Mouse (Mus musculus) natural killer cell, adult 2 months (primary cell): ENCODE results near the gene Eif2b2.

Source experiments
- DNase-seq, 2 experiments: peaks; one replicate each; pipeline ENCODE4 v3.0.0; 2022; ENCODE audit warnings: low spot score in 2 of 2

The Eif2b2 gene

DNA sequence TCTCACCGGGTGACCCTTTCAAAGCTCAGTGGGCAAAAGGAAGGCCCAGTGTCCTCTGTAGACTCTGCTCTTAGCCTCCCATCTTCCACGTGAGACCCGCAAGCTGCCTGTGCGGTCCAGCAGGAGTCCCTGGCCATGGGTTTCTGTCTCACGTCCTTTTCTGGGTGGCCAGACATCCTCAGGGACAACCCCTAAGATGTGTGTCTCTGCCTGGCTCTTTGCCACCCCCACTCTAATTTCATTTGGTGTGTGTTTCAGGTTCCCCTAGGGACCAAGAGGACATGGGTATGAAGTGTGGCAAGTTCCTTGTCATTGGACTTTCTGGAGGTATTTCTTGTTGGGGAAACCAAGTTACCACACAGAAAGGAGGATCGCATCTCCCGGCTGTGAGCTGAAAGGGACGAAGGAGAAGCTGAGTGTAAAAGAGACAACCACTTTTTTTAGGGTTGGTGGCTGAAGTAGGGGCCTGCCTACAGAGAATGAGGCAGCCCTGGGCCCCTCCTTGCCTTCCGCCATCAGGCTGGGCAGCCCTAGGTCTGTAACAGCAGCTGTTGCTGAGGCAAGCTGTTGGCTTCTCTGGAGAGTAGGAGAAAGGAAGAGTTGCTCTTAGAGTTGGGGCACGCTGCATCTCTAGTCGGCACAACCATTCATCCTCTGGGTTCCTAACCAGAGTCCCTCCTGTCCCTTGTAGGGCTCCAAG, 25.2 kb upstream of the Eif2b2 start:
- DNase-seq = no peak

DNA sequence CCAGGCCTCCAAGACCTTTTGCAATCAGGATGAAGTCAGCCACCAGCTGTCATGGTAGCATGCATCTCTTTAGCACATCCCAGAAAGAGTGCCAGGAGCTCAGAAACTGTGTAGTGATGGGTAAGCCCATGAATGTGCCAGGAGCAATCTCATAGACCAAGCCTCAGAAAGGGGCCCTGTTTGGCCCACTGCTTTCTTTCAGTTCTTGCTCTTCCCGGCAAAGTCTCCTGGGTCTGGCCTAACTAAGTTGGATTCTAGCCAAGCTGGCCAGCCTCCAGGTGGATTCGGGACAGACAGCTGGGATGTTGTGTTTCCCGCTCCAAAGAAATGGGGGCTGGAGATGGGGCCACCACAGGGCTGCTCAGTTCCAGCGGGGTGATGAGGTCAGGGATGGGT, 24.7 kb upstream of the Eif2b2 start:
- DNase-seq = no peak

DNA sequence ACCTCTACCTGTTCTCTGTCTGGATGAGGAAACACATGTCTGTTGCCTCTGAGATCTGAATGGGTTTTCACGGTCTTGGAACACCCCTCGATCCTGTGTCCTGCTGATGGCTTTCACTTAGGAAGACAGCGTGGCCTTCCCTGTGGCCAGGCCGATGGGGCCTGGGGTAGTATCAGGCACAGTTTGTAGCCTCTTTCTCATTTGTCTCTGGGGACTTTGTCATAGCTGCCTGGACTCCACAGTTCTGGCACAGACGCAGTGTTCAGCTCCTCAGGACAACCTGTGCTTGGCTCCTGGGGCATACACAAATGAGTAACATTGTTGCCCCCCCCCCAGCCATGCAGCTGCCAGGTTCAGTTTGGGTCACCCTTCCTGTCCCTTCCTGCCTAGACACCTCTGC, 24.2 kb upstream of the Eif2b2 start:
- no peak for DNase-seq

DNA sequence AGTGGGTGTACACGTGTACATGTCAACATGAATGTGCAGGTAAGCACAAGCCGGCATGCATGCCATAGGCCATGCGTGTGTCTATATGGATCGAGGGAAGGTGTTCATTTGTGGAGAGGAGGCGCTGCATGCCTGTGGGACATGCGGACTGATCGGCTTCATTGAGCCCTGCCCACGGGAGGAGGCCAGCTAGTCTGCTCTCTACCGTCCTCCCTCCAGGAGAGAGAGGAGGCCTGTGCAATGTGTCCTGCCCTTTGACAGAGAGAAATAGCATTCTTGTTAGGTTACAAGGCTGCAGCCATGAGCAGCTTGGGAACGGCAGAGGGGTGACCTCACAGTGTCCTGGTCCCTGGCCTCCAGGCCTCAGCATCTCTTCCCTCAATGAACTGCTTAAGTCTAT, 23.1 kb upstream of the Eif2b2 start:
- no peak for DNase-seq

DNA sequence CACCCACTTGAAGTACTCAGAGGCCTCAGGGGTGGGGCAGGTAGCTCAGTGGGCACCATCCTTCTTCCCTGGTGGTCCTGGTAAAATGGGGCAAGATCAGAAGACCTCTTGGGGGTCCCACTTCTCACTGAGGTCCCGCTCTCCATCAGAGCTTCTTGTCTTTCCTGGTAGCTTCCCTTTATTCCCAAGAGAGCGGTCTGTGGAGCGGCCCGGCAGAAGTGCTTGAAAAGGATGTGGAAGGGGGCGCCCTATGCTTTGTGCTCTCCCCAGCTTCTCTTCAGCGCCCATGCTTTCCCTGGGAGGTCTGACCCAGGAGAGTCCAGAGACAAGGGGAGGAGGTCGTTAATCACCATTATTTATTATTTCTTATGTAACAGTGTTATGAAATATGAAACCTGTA, 21.9 kb upstream of the Eif2b2 start:
- no peak for DNase-seq

DNA sequence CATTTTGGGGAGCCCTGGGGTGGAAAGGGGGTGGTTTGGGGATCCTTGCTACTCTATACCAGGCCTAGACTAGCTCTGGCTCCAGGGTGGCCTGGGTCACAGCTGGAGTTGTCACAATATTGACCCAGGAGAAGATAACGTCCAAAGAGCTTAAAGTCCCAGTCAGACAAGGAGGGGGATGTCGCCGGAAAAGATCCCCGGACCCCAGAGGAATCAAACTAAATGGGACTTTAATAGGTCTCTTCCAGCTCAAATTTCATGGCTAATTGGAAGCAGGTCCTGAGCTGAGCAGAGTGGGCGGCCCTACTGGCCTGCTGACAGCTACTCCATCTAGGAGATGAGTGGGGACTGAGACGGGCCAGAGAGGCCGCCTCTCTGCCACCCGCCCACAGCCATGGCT, 21.3 kb upstream of the Eif2b2 start:
- DNase-seq = no peak

DNA sequence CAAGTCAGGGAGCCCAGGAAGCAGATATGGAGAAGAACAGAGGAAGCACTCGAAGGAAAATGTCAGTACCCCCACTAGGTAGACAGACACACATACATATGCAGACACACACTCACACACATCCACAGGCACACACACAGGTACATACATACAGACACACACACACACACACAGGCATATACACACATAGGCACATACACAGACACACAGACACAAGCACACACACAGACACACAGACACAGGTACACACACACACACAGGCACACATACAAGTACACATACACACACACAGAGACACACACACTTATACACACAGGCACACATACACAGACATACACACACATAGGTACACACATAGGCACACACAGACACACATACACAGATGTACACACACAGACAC, 19.3 kb upstream of the Eif2b2 start:
- DNase-seq = no peak

DNA sequence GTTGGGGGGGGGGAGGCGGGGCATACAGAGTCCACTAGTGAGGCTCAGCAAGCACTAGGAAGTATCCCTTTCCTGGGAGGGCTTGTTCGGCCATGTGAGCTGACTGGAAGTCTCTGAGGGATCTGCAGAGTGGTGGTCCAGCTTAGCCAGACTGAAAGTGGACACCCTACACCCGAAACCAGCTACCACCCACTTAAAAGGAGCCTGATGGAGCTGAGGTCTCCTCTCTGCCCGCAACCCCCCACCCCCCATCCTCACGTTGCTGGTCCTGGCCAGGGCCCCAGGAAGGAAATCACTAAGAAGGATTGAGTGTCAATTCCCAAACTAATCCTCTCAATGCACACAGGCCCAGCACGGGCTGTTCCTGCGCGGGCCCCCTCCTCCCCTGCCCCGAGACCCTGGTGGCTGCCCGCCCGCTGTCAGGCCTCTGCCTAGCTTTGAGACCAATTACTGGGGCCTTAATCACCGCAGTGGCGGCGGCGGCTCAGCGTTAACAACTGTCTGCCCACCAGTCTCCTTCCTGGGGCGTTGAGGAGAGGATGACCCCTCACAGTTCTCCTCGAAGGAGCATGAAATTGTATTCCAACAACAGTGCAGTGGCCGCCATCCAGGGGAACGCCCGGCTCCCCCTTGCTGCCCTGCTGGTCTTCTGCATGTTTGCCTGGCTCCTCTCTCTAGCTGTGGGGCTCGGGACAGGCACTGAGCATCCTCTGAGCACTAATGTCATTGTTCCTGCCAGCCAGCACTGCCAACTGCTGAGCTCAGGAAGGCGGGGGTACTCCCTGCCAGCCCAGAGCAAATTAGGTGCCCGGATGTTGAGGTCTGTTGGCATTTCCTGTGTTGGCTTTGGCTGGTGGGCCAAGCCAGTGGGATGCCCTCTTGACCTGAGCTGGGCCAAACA, 18.1 kb upstream of the Eif2b2 start:
- no peak for DNase-seq

DNA sequence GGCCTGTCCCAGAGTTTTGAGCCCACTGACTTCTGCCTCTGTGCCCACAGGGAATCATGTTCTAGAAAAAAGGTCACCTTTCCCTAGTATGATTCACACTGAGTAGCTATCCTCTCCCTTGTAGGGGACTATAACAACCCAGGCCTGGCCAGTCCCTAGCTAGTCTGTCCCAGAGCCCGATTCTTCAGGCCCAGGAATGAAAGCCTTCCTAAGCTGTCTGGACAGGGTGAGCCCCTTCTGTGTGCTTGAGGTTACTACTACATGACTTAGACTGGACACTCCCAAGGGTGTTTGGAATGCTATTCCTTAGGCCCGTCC, 17.5 kb upstream of the Eif2b2 start:
- DNase-seq = no peak

DNA sequence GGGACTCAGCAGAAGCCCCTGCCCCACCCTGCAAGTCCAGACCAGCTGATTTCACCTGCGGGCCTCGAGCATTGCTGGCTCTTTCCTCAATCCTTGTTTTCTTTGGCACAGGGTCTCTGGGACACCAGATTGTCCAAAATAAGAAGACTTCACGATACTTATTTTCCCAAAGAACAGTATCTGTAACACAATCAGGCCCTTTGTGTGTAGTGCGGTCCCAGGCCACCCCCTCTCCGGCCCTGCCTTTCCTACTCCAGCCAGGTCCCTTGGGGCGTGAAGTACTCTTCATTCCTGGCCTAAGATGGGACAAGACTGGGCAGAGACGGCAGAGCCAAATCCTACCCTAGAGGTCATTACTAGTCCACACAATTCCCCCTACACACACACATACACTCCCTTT, 17.1 kb upstream of the Eif2b2 start:
- no peak for DNase-seq

DNA sequence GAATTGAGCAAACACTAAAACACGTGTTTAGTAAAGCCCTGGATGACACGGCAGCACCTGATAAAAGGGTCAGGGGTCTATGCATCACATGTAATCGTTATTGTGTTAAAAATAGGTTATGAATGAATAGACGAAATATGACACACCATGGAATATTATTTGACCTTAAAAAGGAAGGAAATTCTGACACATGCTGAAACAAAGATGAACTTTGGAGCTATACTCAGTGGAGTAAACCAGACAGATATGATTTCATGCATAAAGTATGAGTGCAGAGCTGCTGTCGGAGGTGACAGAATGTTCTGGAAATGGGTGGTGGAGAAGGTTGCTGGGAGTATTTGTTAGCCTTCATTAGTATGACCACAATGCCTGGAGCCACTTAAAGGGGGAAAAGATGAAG, 15.6 kb upstream of the Eif2b2 start:
- no peak for DNase-seq

DNA sequence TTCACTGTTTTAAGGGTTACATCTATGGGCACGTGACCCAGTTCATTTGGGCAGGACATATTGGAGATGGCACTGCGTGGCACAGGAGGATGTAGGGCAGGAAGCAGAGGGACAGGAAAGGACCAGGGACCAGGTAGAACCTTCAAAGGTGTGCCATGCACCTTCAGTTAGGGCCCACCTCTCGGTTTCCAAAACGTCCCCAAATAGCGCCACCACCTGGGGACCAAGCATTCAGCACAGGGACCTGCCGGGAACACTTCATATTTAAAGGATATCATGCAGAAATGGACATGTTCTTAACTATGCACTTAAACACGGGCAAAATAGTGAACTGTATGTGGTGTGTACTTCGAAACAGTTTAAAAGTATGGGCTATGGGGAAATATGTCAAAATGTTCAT, 15.2 kb upstream of the Eif2b2 start:
- no peak for DNase-seq

DNA sequence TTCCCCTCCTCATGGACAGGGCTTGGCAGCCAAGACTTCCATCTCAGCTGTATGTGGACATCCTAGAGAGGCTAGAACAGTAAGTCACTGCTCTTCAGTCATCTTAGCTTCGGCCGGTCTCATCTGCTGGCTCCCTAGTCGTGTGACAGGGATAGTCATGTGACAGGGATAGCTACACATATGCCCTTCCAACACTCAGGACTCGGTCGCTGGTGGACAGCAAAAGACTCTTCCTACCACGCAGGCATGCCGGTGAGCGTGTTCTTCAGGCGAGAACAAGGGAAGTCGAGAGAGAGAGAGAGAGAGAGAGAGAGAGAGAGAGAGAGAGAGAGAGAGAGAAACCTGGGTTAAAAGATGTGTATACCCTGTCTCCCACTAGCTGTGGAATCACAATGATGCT, 13.9 kb upstream of the Eif2b2 start:
- DNase-seq = no peak

DNA sequence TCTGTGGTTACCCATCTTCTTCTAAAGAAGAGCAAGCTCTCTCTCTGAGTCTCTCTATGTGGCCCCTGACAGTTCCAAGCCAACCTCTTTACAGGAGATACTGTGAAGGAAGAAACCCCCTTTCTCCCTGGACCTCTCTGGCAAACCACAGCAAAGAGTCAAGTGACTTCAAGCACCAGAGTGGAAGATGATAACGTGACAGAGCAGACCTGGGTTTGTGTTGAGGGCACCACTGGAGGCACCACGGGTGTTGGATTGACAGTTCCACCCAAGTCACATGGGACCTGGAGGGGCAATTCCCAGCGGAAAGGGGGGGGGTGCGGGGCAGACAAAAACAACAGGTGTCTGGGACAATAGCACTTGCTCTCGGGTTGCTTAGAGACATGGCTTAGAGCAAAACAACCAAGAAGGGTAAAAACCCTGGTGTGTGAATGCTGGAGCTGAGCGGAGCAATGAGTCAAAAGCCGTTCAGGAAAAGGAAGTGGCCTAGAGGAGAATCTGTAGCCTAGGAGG, 10.5 kb upstream of the Eif2b2 start:
- DNase-seq = peak in 1 of 2 experiments; percentile 29

DNA sequence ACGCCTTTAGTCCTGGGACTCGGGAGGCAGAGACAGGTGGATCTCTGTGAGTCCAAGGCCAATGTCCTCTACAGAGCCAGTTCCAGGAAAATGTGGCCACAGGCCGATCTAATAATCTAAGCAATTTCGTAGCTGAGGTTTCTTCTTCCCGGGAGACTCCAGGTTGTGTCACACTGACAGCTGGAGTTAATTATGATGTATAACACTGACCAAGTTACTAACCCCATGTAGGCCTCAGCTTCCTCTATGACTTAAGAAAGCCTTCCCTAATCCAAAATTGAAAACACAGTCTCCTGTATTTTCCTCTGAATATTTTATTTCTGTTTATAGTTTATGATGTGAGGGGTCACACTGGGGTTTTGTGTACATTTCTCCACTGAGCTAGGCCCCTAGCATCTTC, 4.2 kb upstream of the Eif2b2 start:
- no peak for DNase-seq

DNA sequence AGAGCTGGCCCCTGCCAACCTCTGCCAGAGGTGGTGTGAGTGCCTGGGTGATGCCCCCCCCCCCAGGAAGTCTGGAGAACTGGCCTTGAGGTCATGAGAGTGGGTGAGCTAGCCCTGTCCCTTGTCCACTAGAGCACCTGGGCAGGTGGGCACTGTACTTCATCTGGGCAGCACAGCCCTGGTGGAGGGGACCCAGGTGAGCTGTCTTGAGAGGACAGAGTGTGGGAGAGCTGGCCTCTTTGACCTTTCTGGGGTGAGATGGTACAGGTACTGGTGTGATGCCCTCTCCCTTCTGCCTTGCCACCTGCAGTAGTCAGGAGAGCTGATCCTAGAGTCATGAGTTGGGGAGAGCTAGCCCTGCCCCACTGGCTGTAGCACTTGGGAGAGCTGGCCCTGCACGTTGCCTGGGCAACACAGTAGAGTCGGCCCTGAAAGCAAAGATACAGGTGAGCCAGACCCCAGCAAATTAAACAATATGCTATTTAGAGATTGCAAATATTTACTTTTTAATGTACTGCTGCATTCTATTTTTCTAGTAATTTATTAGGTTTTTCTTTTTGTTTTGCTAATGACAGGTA, 1.5 kb upstream of the Eif2b2 start:
- DNase-seq = no peak

DNA sequence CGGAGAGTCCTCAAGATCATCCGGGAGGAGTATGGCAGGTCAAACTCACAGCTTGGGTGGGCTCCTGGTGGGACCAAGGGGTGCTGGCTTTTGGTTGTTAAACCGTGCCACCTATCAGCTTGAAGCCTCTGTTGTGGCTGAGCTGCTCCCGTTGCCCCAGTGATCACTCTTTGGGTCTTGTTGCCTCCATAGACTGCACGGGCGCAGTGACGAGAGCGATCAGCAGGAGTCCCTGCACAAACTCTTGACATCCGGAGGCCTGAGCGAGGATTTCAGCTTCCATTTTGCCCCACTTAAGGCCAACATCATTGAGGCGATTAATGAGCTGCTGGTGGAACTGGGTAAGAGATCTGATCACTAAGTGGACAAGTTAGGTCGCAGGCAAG, 617 bp downstream of the Eif2b2 start:
- peak; percentile 29 to 30 for DNase-seq

DNA sequence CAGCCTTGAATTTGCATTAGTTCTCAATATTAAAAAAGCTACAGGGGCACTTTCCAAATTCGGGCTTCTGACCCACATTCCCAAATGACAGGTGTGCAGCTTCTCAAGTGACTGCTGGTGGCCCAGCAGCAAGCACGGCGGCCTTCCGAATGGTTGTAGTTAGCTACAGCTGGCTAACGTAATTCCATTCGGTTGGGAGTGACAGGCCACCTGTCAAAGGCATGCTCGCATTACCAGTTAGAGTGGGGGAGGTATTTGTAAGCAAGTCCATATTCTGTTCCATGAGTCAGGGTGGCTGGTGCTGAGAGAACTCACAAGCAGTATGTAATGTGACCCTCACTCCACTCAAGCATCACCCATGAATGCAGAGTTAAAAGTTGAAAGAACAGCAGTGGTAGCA, 7.9 kb downstream of the Eif2b2 start:
- no peak for DNase-seq

DNA sequence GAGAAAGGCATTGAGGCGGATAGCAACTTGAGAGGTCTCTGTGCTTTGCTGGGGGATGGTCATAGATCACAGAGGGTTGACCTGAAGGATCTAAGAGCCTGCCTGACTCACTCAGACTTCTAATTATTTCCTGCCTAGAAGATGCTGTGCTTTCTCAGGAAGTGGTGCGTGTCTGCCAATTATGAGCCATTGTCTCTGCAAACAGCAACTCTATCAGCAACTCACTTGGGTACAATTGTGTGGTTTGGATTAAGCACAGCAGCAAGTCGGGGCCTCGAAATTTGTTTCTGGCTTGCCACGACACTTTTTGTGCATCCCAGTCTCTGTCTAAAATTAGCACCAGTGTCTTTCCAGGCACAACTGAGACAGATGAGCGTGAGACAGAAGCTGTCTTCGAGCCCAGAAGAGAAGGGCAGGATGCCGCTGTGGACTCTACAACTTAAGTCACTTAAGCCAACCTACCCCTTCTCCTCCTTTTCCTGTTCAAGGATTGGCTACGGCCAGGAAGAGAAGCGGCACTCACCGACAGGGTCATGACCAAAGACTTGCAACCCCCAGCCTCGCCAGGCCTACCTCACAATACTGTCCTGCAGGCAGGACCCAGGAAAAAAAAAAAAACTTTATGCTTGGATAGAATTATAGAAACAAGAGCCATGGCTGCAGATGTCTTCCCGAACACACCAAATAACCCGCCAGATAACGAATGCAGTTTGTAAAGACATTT, 8.8 kb downstream of the Eif2b2 start:
- DNase-seq = no peak

DNA sequence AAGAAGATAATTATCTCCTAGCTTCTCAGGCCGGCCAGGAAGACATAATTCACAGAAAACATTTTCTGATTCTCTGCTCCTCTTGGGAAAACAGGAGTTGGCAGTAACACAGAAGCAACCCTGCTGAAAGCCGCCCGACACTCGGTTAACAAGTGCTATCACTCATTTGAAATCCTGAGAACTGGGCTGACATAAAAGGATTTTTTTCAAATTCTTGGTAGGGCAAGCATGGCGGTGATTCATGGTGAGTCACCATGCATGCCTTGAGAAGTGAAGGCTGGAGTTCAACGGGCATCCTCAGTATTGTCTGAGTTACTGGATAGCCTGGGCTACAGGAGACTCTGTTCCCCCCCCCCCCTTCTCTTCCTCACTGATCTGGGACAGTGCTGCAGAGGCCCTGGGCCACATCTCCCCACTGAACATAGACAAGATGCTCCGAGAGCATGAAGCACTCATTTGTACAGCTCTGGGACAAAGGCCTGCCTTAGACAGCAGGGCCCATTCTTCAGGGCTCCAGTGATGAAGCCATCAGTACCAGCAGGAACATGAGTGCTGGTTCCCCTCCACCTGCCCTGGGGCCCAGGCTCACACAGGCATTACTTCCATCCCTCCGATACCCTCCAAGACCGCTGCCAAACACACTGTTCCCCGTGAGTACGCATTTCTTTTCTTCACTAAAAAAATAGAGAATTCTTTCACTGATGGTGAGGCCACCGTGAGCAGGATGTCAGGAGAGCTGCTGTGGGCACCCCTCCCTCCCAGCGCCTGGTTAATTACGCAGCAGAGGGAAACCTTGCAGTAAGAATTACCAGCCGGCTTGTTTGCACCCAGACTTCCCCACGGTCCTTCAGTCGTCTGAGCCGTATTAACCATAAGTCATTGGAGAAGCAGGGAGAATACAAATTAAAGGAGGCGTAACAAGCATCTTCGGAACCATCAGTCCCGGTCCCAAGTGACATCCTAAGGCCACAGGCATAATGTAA, 14.4 kb downstream of the Eif2b2 start:
- DNase-seq = no peak

DNA sequence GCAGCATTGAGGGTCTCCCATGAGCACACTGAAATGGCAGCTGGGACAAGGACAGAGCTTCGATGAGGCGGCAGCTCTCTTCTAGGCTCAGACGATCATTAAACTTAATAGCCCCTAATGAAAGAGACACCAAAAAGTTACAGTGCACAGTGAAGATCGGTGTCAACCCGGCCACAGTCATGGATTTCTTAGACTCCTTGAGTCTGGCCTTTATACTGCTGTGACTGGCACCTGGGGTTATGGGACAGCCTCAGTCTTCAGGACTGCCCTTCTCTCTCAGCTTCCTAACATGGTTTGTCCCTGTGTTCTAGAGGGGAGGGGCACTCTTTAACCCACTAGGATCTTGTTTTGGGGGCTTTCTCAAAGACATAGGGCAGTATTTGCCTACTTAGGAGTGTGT, 18.3 kb downstream of the Eif2b2 start:
- no peak for DNase-seq
